Mouse (Mus musculus): ENCODE measurements at regions not wholly inside any gene's neighbourhood (a gene's known extent, or its start where the extent isn't known, plus 50 kb on each side); places are given as distances from the start of the nearest gene placed in this dataset.
A peak's percentile ranks its signal among the peaks of the same experiment; 100 is the strongest.

- no peak for DNase-seq (ENCODE audit: low spot score)
Measured at GRCm38 (mm10) chr15:62752686-62753085, 1092.3 kb downstream of the Gsdmc2 start.

DNA sequence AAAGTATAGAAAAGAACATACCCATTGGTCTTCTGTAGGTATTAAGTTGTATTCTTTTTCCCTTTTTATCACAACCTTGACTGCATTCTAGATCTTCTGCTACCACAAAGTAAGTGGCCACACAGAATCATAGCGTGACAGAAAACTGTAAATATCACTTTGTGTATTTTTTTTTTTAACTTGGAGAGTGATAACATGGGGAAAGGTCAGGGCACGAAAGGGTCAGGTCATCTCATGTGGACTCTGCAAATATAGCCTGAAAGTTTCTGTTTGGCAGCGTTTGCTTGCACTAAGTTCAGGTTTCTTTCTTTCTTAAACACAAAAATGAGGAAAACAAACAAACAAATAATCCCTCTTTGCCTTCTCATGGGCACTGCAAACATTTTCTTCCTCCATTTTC, 1101.1 kb downstream of the Gsdmc2 start:
- no peak for DNase-seq (ENCODE audit: low spot score)

DNA sequence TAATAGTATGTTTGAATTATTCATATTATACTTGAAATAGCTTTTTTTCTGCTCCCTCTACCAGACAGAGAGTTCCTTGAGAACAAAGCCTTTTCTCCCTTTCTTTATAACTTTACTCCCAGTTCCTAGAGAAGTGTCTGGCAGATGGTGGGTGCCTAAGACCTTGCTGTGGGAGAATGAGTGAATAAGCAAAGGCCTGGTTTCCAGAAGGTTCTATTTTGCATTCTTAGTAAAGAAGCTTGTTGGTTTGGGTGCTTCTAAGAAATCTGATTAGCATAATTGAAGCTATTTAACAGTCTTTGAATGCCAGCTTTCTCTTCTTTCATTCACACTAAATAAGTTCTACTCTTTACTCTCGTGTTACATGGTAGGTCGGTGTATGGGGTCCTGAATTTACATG, 1104.2 kb downstream of the Gsdmc2 start:
- DNase-seq (ENCODE audit: low spot score): no peak

- DNase-seq (ENCODE audit: low spot score): no peak
Measured at GRCm38 (mm10) chr15:62735334-62735733, 1109.6 kb downstream of the Gsdmc2 start.

GRCm38 (mm10) chr15:62734900-62735299, 1110.1 kb downstream of the Gsdmc2 start:
- DNase-seq (ENCODE audit: low spot score): no peak

DNA sequence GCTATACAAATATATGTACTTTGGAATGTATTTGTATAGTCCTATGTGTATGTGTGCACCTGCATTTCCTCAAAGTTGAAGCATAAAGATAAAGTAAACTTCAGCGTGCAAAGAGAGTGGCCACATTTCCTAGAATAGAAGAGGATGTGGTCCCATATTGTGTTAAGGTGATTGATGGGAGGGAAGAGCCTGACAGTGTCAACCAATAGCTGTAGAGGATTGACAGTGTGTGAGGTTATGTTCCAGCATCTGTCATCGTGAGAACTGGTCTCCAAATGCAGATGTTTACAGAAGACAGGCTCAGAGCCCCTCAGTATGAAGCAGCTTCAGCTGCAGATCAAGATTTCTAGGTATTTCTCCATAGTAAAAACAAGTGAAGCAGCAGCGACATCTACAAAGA, 1114.5 kb downstream of the Gsdmc2 start:
- DNase-seq (ENCODE audit: low spot score): no peak

GRCm38 (mm10) chr15:62714265-62714664, 1130.7 kb downstream of the Gsdmc2 start:
- peak; percentile 11 for DNase-seq (ENCODE audit: low spot score)

DNA sequence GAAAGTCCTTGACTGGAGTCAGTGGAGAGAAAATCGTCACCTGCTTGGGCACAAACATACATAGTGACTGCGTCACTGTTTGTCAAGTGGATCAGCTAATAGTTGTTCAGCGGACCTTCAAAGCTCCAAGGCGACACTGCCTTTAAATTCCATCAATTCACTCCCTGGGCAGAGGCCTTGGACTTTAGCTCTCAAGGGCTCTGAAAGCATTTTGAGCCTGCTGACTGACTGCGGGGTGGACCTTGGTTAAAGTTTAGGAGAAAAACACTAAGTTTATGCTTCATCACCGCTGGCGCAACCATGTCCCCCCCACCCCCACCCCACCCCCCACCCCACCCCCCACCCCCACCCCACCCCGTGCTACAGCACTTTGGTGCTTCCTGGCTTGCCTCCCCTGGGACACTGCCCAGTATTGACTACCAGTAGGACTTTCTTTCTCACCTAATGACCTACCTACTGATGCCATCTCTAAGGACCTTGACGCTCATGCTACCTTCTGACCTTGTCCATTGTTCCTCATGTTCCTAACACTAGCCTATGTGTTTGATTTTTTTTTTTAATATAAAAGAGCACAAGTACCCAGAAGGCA, 1132.3 kb downstream of the Gsdmc2 start:
- no peak for DNase-seq (ENCODE audit: low spot score)

DNA sequence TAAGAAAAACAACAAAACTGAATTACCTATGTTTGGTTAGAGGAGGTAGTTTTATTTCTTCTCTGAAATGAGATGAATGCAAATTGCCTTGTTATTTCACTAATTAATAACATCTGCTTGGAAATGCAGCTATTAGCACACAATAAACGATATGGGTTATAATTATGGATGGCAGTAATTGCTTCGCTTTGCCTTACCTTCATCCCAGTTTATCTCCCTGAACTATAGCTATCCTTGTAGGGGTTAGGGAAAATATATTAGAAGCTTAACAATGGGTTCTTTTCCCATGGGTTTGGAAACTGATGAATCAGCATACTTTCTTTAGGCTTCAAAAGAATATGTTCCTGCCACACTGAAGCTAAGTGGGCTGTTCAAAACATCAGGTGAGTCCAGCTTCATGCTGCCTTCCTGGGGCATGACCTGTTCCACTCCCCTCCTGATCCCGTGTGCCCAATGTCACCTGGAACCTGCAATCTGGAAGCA, 1132.9 kb downstream of the Gsdmc2 start:
- no peak for DNase-seq (ENCODE audit: low spot score)

GRCm38 (mm10) chr15:62709546-62709945, 1135.4 kb downstream of the Gsdmc2 start:
- peak; percentile 24 for DNase-seq (ENCODE audit: low spot score)

- DNase-seq (ENCODE audit: low spot score): no peak
Measured at GRCm38 (mm10) chr15:62698559-62698958, 1146.4 kb downstream of the Gsdmc2 start.

DNA sequence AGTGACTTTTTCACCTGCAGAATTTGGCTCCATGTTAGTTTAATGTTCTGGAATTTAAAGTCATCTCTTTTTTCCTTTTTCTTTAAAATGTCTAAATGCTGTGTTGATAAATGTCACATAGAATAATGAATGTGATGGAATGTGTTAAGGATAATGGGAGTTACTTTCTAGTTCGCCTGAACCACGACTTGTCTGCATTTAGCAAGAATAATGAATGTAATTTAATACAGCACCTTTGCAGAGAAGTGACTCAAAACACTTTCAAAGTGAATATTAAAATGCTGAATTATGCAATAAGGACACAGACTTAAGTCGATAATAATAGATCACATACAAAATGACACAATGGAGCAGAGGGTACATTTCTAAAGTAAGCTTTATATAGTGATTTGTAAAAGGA, 1150.2 kb downstream of the Gsdmc2 start:
- no peak for DNase-seq (ENCODE audit: low spot score)

DNA sequence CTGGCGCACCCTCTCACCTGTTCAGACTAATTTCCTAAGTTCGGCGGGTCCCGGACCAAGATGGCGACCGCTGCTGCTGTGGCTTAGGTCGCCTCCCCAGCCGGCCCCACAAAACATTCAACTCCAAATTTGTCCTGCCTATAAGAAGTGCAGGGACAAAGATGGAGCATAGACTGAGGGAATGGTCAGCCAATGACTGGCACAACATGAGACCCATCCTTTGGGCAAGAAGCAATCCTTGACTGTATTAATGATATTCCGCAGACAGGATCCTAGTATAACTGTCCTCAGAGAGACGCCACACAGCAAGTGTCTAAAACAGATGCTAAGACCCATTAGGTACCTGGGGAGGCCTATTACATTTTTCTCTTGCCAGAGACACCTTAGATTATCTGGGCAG, 1151.3 kb downstream of the Gsdmc2 start:
- no peak for DNase-seq (ENCODE audit: low spot score)

DNA sequence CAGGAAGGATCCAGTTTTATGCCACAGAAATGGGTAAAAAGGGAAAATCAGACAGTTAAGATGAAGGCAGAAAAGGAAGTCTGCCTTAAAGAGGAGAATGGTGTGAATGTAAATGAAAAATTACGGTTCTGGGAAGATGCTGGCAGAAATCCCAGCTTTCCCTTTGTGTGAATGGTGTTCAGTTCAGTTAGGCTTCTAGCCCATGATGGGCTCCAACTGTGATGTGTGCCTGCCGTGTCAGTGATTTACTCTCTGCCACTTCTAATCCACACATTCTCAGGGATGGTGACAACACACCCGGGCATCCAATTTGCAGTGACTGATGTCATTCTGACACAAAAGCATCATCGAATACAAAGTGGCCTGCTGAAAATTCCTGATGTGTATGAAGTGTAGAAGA, 1171.6 kb downstream of the Gsdmc2 start:
- no peak for DNase-seq (ENCODE audit: low spot score)

- DNase-seq (ENCODE audit: low spot score): no peak
Measured at GRCm38 (mm10) chr15:62670026-62670425, 1175.0 kb downstream of the Gsdmc2 start.

DNA sequence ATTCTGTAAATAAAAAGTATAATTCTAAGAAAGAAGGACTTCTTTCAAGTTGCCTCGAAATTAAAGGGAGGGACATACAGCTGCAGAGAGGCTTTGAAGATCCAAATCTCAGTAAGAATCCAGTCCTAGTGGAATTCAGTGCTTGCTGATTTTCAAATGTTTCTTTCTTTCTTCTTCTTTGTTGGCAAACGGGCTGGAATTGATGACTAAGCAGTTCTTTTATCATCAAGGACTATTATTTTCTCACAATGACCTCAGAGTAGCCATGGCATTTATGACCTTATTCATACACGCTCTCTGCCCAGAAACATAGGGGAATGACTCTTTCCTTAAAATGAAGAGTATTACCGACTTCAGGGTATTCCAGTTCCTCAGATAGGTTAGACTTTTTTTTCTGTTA, 1185.9 kb downstream of the Gsdmc2 start:
- DNase-seq (ENCODE audit: low spot score): no peak

- DNase-seq (ENCODE audit: low spot score): no peak
Measured at GRCm38 (mm10) chr15:62658695-62659094, 1186.3 kb downstream of the Gsdmc2 start.

GRCm38 (mm10) chr15:62646476-62647168, 1198.4 kb downstream of the Gsdmc2 start:
- no peak for DNase-seq (ENCODE audit: low spot score)

- no peak for DNase-seq (ENCODE audit: low spot score)
Measured at GRCm38 (mm10) chr15:62644744-62645143, 1200.2 kb downstream of the Gsdmc2 start.

DNA sequence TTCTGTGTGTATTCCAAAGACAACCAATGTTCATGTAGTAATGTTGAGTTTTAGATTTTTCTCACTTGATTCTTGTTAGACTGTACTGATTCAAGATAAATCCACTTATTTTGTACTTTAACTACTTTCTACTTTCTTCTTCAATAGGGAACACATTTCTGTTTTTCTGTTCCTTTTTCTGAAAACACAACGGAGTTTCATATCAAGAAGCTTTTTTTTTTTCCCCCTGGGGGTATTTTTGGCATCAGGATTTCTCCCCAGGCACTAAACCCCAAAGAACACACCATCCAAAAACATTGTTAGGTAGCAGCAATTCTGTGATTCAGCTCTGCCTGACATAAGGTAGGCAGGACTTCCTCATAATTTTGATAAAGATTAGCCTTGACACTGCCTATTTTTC, 1200.7 kb downstream of the Gsdmc2 start:
- no peak for DNase-seq (ENCODE audit: low spot score)

- no peak for DNase-seq (ENCODE audit: low spot score)
Measured at GRCm38 (mm10) chr15:62641051-62641710, 1203.8 kb downstream of the Gsdmc2 start.

DNA sequence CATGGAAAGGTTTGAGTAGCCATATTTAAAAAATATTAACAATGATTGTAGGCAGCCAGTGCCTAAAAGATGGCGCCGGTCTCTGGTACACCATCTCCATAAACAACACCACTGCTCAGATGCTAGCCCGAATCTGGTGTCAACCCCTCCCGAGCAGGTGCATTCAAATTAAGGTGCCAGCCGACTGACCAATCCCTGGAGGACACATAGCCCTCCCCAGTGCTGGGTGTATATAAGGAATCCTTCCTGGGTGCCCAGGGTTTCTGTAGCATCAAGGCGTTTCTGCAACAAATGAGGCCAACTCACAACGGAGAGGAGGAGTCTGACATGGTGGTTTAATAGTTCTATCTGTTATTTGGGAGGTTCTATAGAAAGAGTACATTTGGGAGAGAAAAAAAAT, 1219.6 kb downstream of the Gsdmc2 start:
- no peak for DNase-seq (ENCODE audit: low spot score)

- DNase-seq (ENCODE audit: low spot score): no peak
Measured at GRCm38 (mm10) chr15:62616042-62616441, 1228.9 kb downstream of the Gsdmc2 start.

All from ovary, postnatal 14 days (tissue).